Comparison of ENCODE assay signal across 7 mouse cellular contexts in genomic region chr3:121884328-121885248, GRCm38 (mm10).
A peak's percentile ranks its signal among the peaks of the same experiment; 100 is the strongest.
DNase-seq lines count a peak whose midpoint lies in the region; ATAC-seq lines count a peak whose summit lies in the region.

No protein-coding gene starts in this region.

- no peak overlapping the region for H3K4me3 ChIP-seq in embryonic facial prominence, embryonic 10.5 days
- no peak overlapping the region for H3K4me3 ChIP-seq in limb, embryonic 10.5 days
- no peak overlapping the region for H3K4me3 ChIP-seq in midbrain, embryonic 15.5 days

- DNase-seq in adrenal gland, postnatal 10 days: peak; percentile 91
- peak; percentile 81 for DNase-seq in embryonic facial prominence, embryonic 10.5 days (ENCODE audit: low spot score)
- DNase-seq in heart, adult 18-20 months: peak; percentile 88 to 97
- DNase-seq in kidney, adult 18-20 months: peak; percentile 95
- peak; percentile 83 for DNase-seq in limb, embryonic 10.5 days (ENCODE audit: low spot score)
- DNase-seq in spleen, adult 18-20 months: peak; percentile 62 to 80

- peak; percentile 82 for ATAC-seq in midbrain, embryonic 15.5 days (replicated peaks)

- peaks cover 39% of the 10 kb centered on the region for H3K4me1 ChIP-seq in embryonic facial prominence, embryonic 10.5 days
- H3K4me1 ChIP-seq in limb, embryonic 10.5 days: peaks cover 17% of the 10 kb centered on the region
- H3K4me1 ChIP-seq in midbrain, embryonic 15.5 days: peaks cover 4% of the 10 kb centered on the region; the same call in 1 of the 2 replicates

- H3K36me3 ChIP-seq in embryonic facial prominence, embryonic 10.5 days (replicated peaks): no peaks in the 10 kb centered on the region
- no peaks in the 10 kb centered on the region for H3K36me3 ChIP-seq in limb, embryonic 10.5 days
- no peaks in the 10 kb centered on the region for H3K36me3 ChIP-seq in midbrain, embryonic 15.5 days (replicated peaks)

- H3K27me3 ChIP-seq in embryonic facial prominence, embryonic 10.5 days (replicated peaks; ENCODE audit: low read depth, poor library complexity, severe bottlenecking): peaks cover 28% of the 10 kb centered on the region
- 0 out of 2 replicates have a peak, but pooled peaks cover 11% of the 10 kb centered on the region for H3K27me3 ChIP-seq in limb, embryonic 10.5 days (ENCODE audit: low read depth, poor library complexity, severe bottlenecking)
- peaks cover 20% of the 10 kb centered on the region for H3K27me3 ChIP-seq in midbrain, embryonic 15.5 days (replicated peaks)

- no peak overlapping the region for H3K9ac ChIP-seq in midbrain, embryonic 15.5 days

- H3K9me3 ChIP-seq in embryonic facial prominence, embryonic 10.5 days: no peaks in the 10 kb centered on the region
- no peaks in the 10 kb centered on the region for H3K9me3 ChIP-seq in limb, embryonic 10.5 days (replicated peaks)
- no peaks in the 10 kb centered on the region for H3K9me3 ChIP-seq in midbrain, embryonic 15.5 days

- peak overlapping the region; percentile 37 for H3K4me2 ChIP-seq in midbrain, embryonic 15.5 days

- no peak overlapping the region for H3K27ac ChIP-seq in embryonic facial prominence, embryonic 10.5 days (replicated peaks)
- no peak overlapping the region for H3K27ac ChIP-seq in limb, embryonic 10.5 days
- no peak overlapping the region for H3K27ac ChIP-seq in midbrain, embryonic 15.5 days

- WGBS in embryonic facial prominence, embryonic 10.5 days: 24% methylated on average over 18 of the region's 18 CpGs
- 24% methylated on average over 18 of the region's 18 CpGs for WGBS in limb, embryonic 10.5 days
- 22% methylated on average over 18 of the region's 18 CpGs for WGBS in midbrain, embryonic 15.5 days
